Mouse (Mus musculus) kidney, adult 2 months (tissue): ENCODE measurements around the gene Hoxb5.

Experiments used
- CTCF ChIP-seq: fragments of 200-500 bp; conservative IDR thresholded peaks from 2 replicates; pipeline ENCODE4 v1.5.1; 2011; ENCODE audit warnings: low read depth, mild to moderate bottlenecking, control low read depth, low read length, moderate library complexity, mixed read lengths; ENCODE audit not compliant: insufficient read depth, insufficient read length
- POLR2A ChIP-seq: fragments of 200-500 bp; IDR thresholded peaks from one replicate; pipeline ENCODE4 v1.6.1; 2011; ENCODE audit warnings: low read depth, low read length, control low read depth

- TF ChIP-seq POLR2A (no peak), CTCF (no peak)
These were observed 42.7 kb upstream of the Hoxb5 start for GRCm38 (mm10) chr11:96260310-96260970.
